Mouse (Mus musculus): ENCODE measurements around the gene Stab2.

DNA sequence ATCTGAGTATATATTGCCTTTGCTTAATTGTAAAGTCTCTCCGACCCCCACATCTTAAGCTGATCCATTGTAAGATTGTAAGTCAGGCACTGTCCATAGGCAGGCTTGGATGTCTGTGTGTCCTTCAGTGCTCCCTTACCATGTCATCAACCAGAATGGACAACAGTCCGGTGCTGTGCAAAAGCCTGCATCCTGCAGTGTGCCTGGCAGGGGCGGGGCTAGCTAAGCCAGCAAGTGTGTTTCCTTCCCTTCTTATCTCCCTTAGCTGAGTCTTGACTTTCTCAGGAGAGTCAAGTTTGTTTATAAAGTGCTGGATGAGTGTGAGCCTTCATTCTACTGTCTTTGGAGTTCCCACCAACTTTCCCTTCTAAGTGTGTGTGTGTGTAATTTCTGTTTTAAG is 37.4 kb upstream of the Stab2 start:
- TF ChIP-seq CTCF (IDR thresholded peaks at IDR 0.05; ENCODE audit: low read depth, low read length) (no peak), POLR2A (IDR thresholded peaks at IDR 0.05; ENCODE audit: extremely low read depth, insufficient read depth, low read length) (no peak)

All from liver, adult 2 months (tissue).